Mouse (Mus musculus): ENCODE data around the gene Mst1r. TPM values are rescaled to one million over a fixed set of nuclear protein-coding genes. Genes with fewer than 3 reads are reported as not detected.
A peak's percentile ranks its signal among the peaks of the same experiment; 100 is the strongest.

The Mst1r gene
- total RNA-seq (2021): 1 to 10 TPM; 2.8 to 3.0 TPM
- long read RNA-seq, experiment 1, partial matches to known transcripts: 1 of 1 reads
- long read RNA-seq, experiment 1, other reads (novel, unspliced or antisense): 0 of 1 reads
- long read RNA-seq, experiment 2: 0 reads

GRCm38 (mm10) chr9:107906252-107906966 is at the start of gene Mst1r:
Mst1r (plus strand) TSS chr9:107906873.
- DNase-seq: peak; percentile 85 to 86
- intact Hi-C loops (cut with DNase I): loop anchor here (2.0 to 10.0 kb wide), 2 partner anchors 44 to 388 kb away; partner anchors contain the start of genes Amt, Nicn1 and Traip

DNA sequence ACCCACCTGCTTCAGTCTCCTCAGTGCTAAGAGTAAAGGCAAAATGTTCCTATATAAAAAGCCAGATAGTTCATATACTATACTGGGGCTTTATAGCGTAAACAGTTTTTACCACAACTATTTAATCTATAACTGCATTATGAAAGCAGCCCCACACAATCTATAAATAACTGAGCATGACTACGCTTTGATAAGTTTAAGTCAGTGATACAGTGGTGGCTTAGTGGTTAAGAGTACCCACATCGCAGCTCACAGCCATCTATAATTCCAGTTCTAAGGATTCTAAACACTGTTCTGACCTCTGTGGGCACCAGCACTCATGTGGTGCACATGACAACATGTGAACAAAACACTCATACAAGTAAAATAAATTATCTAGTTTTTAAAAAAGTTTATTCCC is 48.3 kb upstream of the Mst1r start:
- no peak for DNase-seq
- intact Hi-C loops (cut with DNase I): no loop called here

- intact Hi-C loops (cut with DNase I): no loop called here
- DNase-seq: no peak
Observed at GRCm38 (mm10) chr9:107864493-107864892, 42.2 kb upstream of the Mst1r start.

- DNase-seq: no peak
- intact Hi-C loops (cut with DNase I): no loop called here
Observed at GRCm38 (mm10) chr9:107866081-107866480, 40.6 kb upstream of the Mst1r start.

DNA sequence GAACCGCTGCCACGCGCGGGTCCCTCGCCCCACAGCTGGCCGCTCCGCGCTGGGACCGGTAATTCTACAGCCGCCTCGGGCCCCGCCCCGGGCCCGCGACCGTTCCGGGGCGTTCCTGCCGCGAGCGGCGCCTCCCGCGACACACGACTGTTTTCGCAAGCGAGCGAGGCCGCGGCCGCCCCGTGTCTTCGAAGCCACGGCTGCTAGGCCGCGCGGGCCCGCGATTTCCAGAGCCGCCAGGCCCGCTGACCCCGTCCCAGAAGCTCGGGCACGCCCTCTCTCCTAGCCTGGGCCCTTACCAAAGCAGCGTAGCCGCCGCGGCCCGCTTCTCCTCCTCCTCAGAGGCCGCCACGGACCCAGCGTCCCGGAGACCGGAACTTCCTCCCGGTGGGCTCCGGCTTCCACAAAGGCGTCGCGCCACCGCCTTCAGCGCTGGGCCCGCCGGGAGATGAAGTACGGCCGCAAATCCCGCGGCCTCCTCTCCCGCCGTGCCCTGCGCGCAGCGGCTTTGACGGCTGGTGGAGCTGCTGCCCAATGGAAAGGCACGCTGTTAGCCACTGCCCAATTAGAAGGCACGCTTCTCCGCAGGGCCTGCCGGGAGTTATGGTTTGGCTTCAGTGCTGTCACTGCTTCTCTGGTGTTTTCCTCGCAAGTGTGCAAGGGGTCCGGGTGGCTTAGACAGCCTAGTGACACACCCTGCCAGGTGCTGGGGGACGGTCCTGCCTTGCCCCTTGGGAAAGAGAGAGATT is 34.1 kb upstream of the Mst1r start:
- intact Hi-C loops (cut with DNase I): no loop called here
- peak; percentile 95 for DNase-seq

DNA sequence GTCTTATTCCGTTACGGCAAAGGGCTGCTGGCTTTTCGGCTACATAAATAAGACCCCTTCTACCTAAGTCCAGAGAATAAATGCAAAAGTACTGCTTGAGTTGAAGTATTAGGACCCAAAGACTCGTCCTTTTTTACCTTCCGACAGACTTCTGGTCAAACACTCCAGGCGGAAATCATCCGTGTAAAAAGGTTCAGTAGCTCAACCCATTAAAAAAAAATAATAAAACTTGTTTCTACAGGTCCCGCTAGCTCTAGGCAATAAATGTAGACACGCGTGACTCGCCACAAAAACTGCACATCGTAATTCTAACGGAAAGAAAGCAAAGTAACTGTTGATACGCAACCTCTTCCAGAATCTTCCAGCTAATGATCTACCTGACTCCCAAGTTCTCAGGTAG is 33.5 kb upstream of the Mst1r start, which contains the start of gene Rbm6:
Rbm6 (minus strand) TSS at position 101 of the 400 bp plus-strand sequence.
- intact Hi-C loops (cut with DNase I): no loop called here
- no peak for DNase-seq

GRCm38 (mm10) chr9:107880411-107880810 is 26.3 kb upstream of the Mst1r start:
- intact Hi-C loops (cut with DNase I): no loop called here
- no peak for DNase-seq

- DNase-seq: peak; percentile 85 to 86
- intact Hi-C loops (cut with DNase I): no loop called here
Observed at GRCm38 (mm10) chr9:107887804-107888266, 18.8 kb upstream of the Mst1r start, which contains the start of gene Mon1a. Mon1a (plus strand) TSS chr9:107888151.

- intact Hi-C loops (cut with DNase I): no loop called here
- no peak for DNase-seq
Observed at GRCm38 (mm10) chr9:107888267-107888850, 18.3 kb upstream of the Mst1r start.

DNA sequence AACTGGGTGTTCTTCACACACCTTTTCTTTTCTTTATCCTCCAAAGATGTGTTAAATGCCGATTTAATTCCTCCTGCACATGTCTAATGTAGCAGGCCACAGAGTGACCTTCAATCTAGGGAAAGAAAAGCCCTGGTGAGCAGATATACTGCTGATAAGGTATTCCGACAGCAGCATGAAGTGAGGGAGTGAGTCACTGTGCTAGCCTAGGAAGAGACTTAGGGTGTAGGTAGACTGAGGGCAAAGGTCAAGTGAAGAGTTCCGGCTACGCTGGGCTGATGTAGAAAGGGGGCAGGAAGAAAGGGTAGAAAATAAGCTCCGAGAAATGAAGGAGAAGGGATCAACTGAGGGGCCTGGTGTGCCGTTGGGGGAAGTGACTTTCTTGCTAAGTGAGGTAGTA is 16.4 kb upstream of the Mst1r start:
- intact Hi-C loops (cut with DNase I): no loop called here
- DNase-seq: no peak

GRCm38 (mm10) chr9:107891023-107891422 is 15.7 kb upstream of the Mst1r start:
- no peak for DNase-seq
- intact Hi-C loops (cut with DNase I): no loop called here

DNA sequence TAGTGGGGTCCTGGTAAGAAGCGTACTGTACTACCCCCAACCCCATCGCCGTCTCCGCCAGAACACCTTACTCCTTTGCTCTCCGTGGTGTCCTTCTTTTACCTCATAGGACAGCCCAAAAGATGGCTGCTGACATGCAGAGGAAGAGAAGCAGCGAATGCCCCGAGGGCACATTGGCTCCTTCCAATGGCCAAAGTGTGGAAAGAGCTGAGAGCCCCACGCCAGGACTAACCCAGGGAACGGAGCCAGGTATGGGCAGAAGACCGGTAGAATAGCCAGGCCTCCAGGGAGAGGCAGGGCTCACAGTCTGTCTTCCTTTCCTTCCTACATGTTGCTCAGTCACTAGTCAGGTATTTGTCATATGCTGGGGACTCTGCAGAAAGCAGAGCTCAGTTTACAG is 8.1 kb upstream of the Mst1r start:
- no peak for DNase-seq
- intact Hi-C loops (cut with DNase I): no loop called here

GRCm38 (mm10) chr9:107899855-107900254 is 6.8 kb upstream of the Mst1r start:
- DNase-seq: no peak
- intact Hi-C loops (cut with DNase I): loop anchor here (5.0 to 10.0 kb wide), 2 partner anchors 152 to 395 kb away; partner anchors contain the start of genes Amigo3, Amt and Nicn1

DNA sequence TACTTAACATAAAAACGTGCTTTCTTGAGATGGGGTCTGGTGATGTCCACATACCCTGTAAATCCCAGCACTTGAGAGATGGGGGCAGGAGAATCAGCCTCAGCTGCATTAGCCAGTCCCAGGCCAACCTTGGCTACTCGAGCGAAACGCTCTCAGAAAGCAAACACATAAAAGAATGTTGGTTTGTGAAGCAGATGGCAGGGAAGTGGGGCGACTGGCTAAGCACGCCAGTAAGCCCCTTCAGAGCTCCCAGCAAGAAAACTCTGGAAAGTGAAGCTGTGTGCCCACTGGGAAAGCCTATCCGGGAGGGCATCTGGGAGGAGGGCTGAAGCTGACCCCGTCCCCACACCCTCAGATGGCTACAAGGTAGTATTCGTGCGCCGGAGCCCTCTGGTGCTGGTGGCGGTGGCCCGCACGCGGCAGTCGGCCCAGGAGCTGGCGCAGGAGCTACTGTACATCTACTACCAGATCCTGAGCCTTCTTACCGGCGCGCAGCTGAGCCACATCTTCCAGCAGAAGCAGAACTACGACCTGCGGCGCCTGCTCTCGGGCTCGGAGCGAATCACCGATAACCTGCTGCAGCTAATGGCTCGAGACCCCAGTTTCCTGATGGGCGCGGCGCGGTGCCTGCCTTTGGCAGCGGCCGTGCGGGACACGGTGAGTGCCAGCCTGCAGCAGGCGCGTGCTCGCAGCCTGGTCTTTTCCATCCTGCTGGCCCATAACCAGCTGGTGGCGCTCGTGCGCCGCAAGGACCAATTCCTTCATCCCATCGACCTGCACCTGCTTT is 5.6 kb upstream of the Mst1r start:
- peak; percentile 26 to 41 for DNase-seq
- intact Hi-C loops (cut with DNase I): loop anchor here (5.0 to 10.0 kb wide), 2 partner anchors 151 to 394 kb away; partner anchors contain the start of genes Amigo3, Amt and Nicn1

- no peak for DNase-seq
- intact Hi-C loops (cut with DNase I): loop anchor here (5.0 to 10.0 kb wide), 2 partner anchors 151 to 393 kb away; partner anchors contain the start of genes Amigo3, Amt and Nicn1
Observed at GRCm38 (mm10) chr9:107901627-107901914, 5.1 kb upstream of the Mst1r start.

DNA sequence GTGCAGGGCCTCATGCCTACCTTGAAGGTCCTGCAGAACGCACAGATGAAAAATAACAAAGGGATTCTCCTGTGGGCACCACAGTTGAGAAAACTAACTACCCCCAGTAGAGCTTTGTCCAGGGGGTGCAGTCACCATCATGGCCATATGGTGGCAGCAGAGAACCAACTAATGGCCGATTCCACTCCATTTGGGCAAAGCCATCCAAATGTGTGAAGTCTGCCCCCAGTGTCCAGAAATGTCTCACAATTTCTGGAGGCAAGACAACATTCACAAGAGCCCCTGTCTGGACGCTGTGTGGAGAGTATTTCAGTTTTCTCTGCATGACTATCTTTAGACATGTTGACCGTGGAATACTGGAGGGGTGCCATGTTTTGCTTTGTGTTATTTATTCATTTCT is 1.9 kb upstream of the Mst1r start:
- intact Hi-C loops (cut with DNase I): loop anchor here (1.0 to 10.0 kb wide), 4 partner anchors 58 to 390 kb away; partner anchors contain the start of genes Amigo3, Amt and Nicn1
- DNase-seq: peak; percentile 87 to 94

GRCm38 (mm10) chr9:107906967-107907800 is 511 bp downstream of the Mst1r start:
- DNase-seq: peak in 1 of 2 experiments; percentile 19
- intact Hi-C loops (cut with DNase I): loop anchor here (2.0 to 10.0 kb wide), 2 partner anchors 44 to 388 kb away; partner anchors contain the start of genes Amt, Nicn1 and Traip

GRCm38 (mm10) chr9:107907801-107908120 is 1.1 kb downstream of the Mst1r start:
- DNase-seq: peak in 1 of 2 experiments; percentile 19
- intact Hi-C loops (cut with DNase I): loop anchor here (2.0 to 10.0 kb wide), 2 partner anchors 43 to 387 kb away; partner anchors contain the start of genes Amt, Nicn1 and Traip

All from heart, postnatal 14 days (tissue).